Mouse (Mus musculus) lung, postnatal 0 days (tissue): ENCODE measurements around the gene Atg10.

Source experiments
- CTCF ChIP-seq: IDR thresholded peaks from 2 replicates; pipeline ENCODE4 v1.5.1; 2016; ENCODE audit warnings: antibody characterized with exemption, mild to moderate bottlenecking
- EP300 ChIP-seq: IDR thresholded peaks from 2 replicates; pipeline ENCODE4 v1.6.1; 2016; ENCODE audit warnings: antibody characterized with exemption, mild to moderate bottlenecking, control low read depth

DNA sequence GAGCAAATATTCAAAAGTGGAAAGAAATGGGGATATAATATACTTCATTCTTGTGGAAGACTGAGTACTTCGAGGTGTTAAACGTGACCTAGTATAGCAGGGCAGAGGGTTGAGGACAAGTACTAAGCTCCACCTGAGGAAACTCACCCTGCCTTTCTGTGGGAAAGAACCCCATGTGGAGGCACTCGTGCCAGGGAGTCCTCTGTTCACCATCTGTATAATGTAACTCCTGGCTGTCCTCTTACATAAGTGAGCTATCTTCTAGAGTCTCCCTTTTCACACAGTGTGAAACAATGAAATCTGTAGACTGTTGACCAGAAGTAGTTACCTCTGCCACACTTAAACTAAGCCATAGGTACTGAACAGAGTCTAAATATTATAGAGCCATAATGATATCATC lies 63.2 kb downstream of the Atg10 start:
- TF ChIP-seq CTCF: no peak
- TF ChIP-seq EP300: no peak
